Mouse (Mus musculus) hindbrain, postnatal 0 days (tissue): ENCODE results near the gene Dicer1. TPM values are rescaled to one million over a fixed set of nuclear protein-coding genes. Genes with fewer than 3 reads are reported as not detected.
A peak's percentile ranks its signal among the peaks of the same experiment; 100 is the strongest.

ENCODE experiments used
- ATAC-seq: fragments of 200-750 bp; cut with Nextera tagmentation; 2 replicates; pipeline ENCODE4 v1.8.0; 2017; ENCODE audit warnings: mild to moderate bottlenecking, moderate TSS enrichment, moderate library complexity
- DNase-seq: peaks from one replicate; pipeline ENCODE4 v3.0.0-alpha.2; 2015; ENCODE audit warnings: low spot score
- H3K27ac ChIP-seq: fragments of 300-500 bp; sonication (generic); 2 replicates; pipeline ENCODE4 v1.5.1; 2014; ENCODE audit warnings: mild to moderate bottlenecking
- H3K27me3 ChIP-seq: fragments of 300-500 bp; sonication (generic); 2 replicates; pipeline ENCODE4 v1.6.1; 2014; ENCODE audit warnings: low read length, mixed read lengths; ENCODE audit not compliant: insufficient read depth
- H3K36me3 ChIP-seq: fragments of 300-500 bp; sonication (generic); 2 replicates; pipeline ENCODE4 v1.6.1; 2014; ENCODE audit warnings: low read length, mixed read lengths; ENCODE audit not compliant: insufficient read depth
- H3K4me1 ChIP-seq: fragments of 300-500 bp; sonication (generic); 2 replicates; pipeline ENCODE4 v1.6.1; 2014; ENCODE audit warnings: antibody characterized with exemption, low read length, mixed read lengths; ENCODE audit not compliant: insufficient read depth
- H3K4me2 ChIP-seq: fragments of 300-500 bp; sonication (generic); 2 replicates; pipeline ENCODE4 v1.6.1; 2014; ENCODE audit warnings: low read depth, mild to moderate bottlenecking, low read length, moderate library complexity, mixed read lengths
- H3K4me3 ChIP-seq: fragments of 300-500 bp; sonication (generic); 2 replicates; pipeline ENCODE4 v1.5.1; 2014; ENCODE audit warnings: low read length
- H3K9ac ChIP-seq: fragments of 300-500 bp; sonication (generic); replicated peaks from 2 replicates; pipeline ENCODE4 v1.6.1; 2014; ENCODE audit warnings: mild to moderate bottlenecking, low read length, moderate library complexity, mixed read lengths
- H3K9me3 ChIP-seq: fragments of 300-500 bp; sonication (generic); 2 replicates; pipeline ENCODE4 v1.6.1; 2016; ENCODE audit warnings: low read length, mixed read lengths
- CTCF ChIP-seq: IDR thresholded peaks from 2 replicates; pipeline ENCODE4 v1.5.1; 2016; ENCODE audit warnings: antibody characterized with exemption, control low read depth, low read depth
- WGBS: fragments of 180-500 bp; shearing (Covaris S2); extraction: QIAGEN DNeasy Blood & Tissue Kit; methylation state at CpG from one replicate; pipeline ENCODE4 v1.1.7; 2014; 5-methylcytosine and 5-hydroxymethylcytosine counted together
- polyA plus RNA-seq: library from polyadenylated mRNA; unstranded; fragments of >200 nt; fragmentation: Nextera tagmentation; extraction: Ambion mirVana; gene quantifications from 2 replicates; pipeline ENCODE4 v1.2.1, GENCODE M21; 2015
- total RNA-seq: library from RNA; depleted of rRNA; stranded (reverse); fragments of >200 nt; gene quantifications from 2 replicates; pipeline ENCODE4 v1.2.3, GENCODE M21; 2014

The Dicer1 gene
- total and polyA plus RNA-seq, 2 experiments from 2014 or later = 26.5 to 27.4 TPM

DNA sequence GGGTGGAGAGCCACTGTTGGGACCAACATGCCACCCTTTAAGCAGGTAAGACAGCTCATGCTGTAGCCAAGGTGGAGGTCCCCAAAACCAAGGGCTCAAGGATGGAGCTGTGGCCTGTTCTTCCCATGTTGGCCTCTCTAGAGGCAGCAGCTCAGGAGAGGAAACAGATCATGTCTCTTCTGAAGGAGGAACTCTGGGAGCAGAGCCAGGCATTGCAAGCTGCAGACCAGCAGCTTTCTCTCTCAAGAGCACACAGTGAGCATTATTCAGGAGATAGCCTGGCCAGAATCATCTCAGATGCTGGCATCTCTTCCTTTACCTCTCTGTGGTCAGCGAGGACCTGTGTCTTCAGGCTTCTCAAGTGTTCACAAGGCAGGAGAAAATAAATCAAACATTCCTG is 96.7 kb downstream of the Dicer1 start:
- ATAC-seq (no peak), DNase-seq (no peak)
- no peak overlapping the region for H3K9ac ChIP-seq
- no peak overlapping the region for H3K4me2 ChIP-seq
- H3K4me3 ChIP-seq = no peak overlapping the region
- H3K36me3 ChIP-seq = no peaks in the 10 kb centered on the region
- no peak overlapping the region for H3K27ac ChIP-seq
- peaks cover 6% of the 10 kb centered on the region for H3K4me1 ChIP-seq
- H3K27me3 ChIP-seq = no peaks in the 10 kb centered on the region
- TF ChIP-seq CTCF = no peak
- 75% methylated on average over 1 of the region's 1 CpGs for WGBS
- no peaks in the 10 kb centered on the region for H3K9me3 ChIP-seq

DNA sequence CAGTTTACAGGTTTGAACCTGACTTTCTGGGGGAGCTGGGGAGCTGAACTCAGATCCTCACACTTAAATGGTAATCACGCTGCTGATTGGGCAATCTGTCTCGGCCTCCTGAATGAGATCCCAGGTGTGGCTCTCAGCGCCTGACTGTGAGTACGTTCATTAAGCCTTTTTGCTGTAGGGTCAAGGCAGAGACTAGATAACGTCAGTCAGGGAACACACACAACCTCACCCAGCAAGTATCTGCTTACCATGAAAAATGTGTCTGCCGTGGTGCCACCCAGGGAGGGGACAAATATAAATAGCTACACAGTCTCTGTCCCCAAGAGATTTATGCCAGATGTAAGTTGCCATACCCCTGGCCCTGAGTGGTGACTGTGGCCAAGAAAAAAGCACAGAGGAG is 99.7 kb downstream of the Dicer1 start:
- H3K4me3 ChIP-seq = no peak overlapping the region
- no peaks in the 10 kb centered on the region for H3K9me3 ChIP-seq
- no peak overlapping the region for H3K4me2 ChIP-seq
- no peak overlapping the region for H3K27ac ChIP-seq
- H3K9ac ChIP-seq = no peak overlapping the region
- no peaks in the 10 kb centered on the region for H3K27me3 ChIP-seq
- H3K4me1 ChIP-seq = peaks cover 6% of the 10 kb centered on the region
- TF ChIP-seq CTCF = no peak
- ATAC-seq = no peak
- no peak for DNase-seq
- no peaks in the 10 kb centered on the region for H3K36me3 ChIP-seq
- WGBS = 57% methylated on average over 6 of the region's 6 CpGs

DNA sequence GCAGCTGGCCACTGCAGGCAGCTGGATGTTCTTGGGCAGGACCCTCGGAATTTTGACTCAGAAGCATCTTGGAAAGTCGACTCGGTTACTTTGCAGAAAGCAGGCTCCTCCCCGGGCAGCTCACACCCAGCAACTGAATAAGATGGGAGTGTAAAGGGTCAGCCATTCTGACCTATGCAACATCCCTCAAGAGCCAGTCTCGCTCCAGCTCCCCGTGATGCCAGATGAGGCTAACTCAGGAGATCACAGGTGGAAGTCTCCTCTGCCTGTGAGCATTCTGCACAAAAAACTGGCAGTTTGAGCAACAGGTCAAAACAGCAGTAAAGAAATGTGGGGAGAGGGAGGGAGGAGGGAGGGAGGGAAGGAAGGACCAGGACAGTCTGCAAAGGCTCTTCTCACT is 100.5 kb downstream of the Dicer1 start:
- H3K4me3 ChIP-seq = no peak overlapping the region
- 0 out of 2 replicates have a peak, but pooled peaks have one; percentile 8 for ATAC-seq
- no peaks in the 10 kb centered on the region for H3K36me3 ChIP-seq
- WGBS = 28% methylated on average over 6 of the region's 6 CpGs
- no peaks in the 10 kb centered on the region for H3K27me3 ChIP-seq
- no peak overlapping the region for H3K4me2 ChIP-seq
- no peak for DNase-seq
- H3K27ac ChIP-seq = no peak overlapping the region
- TF ChIP-seq CTCF = no peak
- H3K9me3 ChIP-seq = no peaks in the 10 kb centered on the region
- peaks cover 6% of the 10 kb centered on the region for H3K4me1 ChIP-seq
- H3K9ac ChIP-seq = no peak overlapping the region

DNA sequence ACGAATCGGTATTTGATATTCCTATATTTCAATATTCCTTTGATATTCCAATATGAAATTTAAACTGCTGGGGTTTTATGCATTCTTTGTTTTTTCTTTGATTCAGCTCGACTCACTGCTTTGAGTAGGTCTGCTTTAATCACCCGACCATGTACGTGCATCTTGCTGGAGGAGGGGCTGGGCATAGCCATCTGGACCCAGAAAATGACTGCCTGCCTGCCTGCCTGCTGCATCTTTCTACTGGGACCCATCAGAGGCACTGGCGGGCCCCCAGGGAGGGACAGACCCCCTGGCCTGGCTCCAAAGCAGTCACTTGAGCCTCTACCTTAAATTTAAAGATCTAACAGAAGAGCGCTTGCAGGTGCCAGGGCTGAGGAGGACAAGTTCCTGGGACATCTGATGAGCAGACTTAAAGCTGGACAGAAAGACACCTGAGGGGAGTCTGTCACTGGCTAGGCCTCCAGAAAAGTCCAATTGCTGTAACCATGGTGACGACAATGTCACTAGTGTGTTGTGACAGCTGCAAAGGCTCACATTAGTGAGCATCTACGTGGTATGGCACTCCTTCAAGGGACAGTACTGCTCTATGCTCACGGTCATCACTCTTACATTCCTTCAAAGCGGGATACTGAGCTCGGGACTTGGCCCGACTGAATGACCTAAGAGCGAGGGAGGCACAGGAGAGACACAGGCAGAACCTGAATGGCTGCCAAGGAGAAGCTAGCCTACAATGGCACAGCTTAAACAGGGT is 101.1 kb downstream of the Dicer1 start:
- H3K36me3 ChIP-seq = no peaks in the 10 kb centered on the region
- no peak for TF ChIP-seq CTCF
- WGBS = 42% methylated on average over 14 of the region's 14 CpGs
- no peaks in the 10 kb centered on the region for H3K9me3 ChIP-seq
- H3K27ac ChIP-seq = no peak overlapping the region
- DNase-seq (peak; percentile 58), ATAC-seq (peak; percentile 61)
- no peak overlapping the region for H3K4me2 ChIP-seq
- no peaks in the 10 kb centered on the region for H3K27me3 ChIP-seq
- H3K9ac ChIP-seq = no peak overlapping the region
- no peak overlapping the region for H3K4me3 ChIP-seq
- H3K4me1 ChIP-seq = peaks cover 6% of the 10 kb centered on the region

DNA sequence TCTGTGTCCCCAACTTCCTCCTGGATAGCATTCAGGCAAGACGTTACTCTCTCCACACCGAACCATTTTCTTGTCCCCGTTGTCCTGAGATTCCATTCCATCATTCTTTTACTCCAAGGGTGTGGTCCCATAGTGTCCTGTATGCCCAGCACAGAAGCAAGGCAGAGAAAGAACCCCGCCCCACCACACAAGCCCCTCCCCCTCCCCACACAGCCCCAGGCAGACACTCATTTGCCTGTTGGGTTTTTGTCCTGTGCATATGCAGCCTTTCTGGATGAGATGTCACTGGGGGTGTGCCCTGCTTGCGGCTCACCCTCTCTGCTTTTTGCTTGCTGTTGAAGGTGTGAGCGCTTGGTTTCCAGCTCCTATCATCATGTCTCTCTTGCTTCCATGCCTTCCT is 103.4 kb downstream of the Dicer1 start:
- Histone ChIP-seq H3K4me3 (no peak overlapping the region), H3K4me1 (peaks cover 6% of the 10 kb centered on the region), H3K27ac (no peak overlapping the region), H3K9ac (no peak overlapping the region), H3K9me3 (no peaks in the 10 kb centered on the region), H3K27me3 (no peaks in the 10 kb centered on the region), H3K4me2 (no peak overlapping the region), H3K36me3 (no peaks in the 10 kb centered on the region)
- DNase-seq (no peak), ATAC-seq (no peak)
- WGBS = 89% methylated on average over 6 of the region's 6 CpGs
- no peak for TF ChIP-seq CTCF

DNA sequence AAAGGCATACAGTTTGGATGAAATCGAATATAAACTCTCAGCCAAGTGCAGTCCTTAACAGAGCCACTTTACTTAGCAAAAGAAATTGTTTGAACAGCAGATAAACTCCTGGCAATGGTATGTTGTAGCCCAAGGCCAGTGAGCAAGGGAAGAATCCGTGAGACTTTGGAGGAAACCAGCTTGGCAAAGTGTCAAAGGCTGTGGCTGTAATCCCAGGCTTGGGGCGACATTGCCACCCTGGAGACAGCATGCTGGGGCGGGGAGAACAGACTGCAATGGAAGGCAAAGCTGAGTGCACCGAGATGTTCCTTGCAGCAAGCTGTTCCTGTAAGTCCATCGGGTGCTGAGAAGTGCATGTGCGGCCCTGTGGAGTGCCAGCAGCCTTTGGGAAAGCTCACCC is 109.4 kb downstream of the Dicer1 start:
- DNase-seq (peak; percentile 58), ATAC-seq (no peak)
- Histone ChIP-seq H3K4me2 (no peak overlapping the region), H3K36me3 (no peaks in the 10 kb centered on the region), H3K4me1 (no peaks in the 10 kb centered on the region), H3K9me3 (no peaks in the 10 kb centered on the region), H3K9ac (no peak overlapping the region), H3K27ac (no peak overlapping the region), H3K27me3 (no peaks in the 10 kb centered on the region; the same call in 1 of the 2 replicates), H3K4me3 (no peak overlapping the region)
- no peak for TF ChIP-seq CTCF
- 41% methylated on average over 7 of the region's 7 CpGs for WGBS

DNA sequence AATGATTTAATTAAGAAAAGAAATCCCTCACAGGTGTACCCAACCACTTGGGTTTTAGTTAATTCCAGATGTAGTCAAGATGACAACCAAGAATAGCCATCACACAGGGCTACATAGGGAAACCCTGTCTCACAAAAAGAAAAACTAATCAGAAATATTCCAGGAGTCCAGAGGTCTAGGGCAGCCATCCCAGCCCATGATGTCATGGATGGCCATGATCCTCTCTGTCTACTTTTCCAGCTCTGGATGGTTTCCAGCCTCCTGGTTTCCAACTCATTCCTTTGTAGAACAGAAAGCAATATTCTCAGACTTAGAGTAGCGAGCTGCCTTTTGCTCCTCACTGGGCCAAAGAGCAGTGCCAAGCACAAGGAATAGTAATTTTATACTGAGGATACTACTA is 110.8 kb downstream of the Dicer1 start:
- Histone ChIP-seq H3K27ac (no peak overlapping the region), H3K4me2 (no peak overlapping the region), H3K27me3 (no peaks in the 10 kb centered on the region; the same call in 1 of the 2 replicates), H3K9ac (no peak overlapping the region), H3K4me1 (0 out of 2 replicates have a peak, but pooled peaks cover 3% of the 10 kb centered on the region), H3K36me3 (no peaks in the 10 kb centered on the region), H3K4me3 (no peak overlapping the region), H3K9me3 (no peaks in the 10 kb centered on the region)
- TF ChIP-seq CTCF = no peak
- DNase-seq (no peak), ATAC-seq (no peak)
- WGBS = 86% methylated on average over 1 of the region's 1 CpGs
